Mouse (Mus musculus) ES-E14 (cell line): ENCODE results near the gene Foxp4.

ENCODE experiments used
- HCFC1 ChIP-seq: IDR thresholded peaks from 2 replicates; pipeline ENCODE4 v1.6.1; 2012; ENCODE audit warnings: low read length, inconsistent platforms, borderline replicate concordance; ENCODE audit not compliant: insufficient read depth
- MAFK ChIP-seq: IDR thresholded peaks from 2 replicates; pipeline ENCODE4 v1.6.1; 2014; ENCODE audit warnings: mild to moderate bottlenecking, low read depth, low read length, inconsistent platforms; ENCODE audit not compliant: insufficient read depth
- ZC3H11A ChIP-seq: IDR thresholded peaks from 2 replicates; pipeline ENCODE4 v1.6.1; 2012; ENCODE audit warnings: low read depth, mild to moderate bottlenecking, inconsistent platforms, low read length, borderline replicate concordance
- ZNF384 ChIP-seq: IDR thresholded peaks from 2 replicates; pipeline ENCODE4 v1.6.1; 2012; ENCODE audit warnings: low read depth, low read length, inconsistent platforms

GRCm38 (mm10) chr17:47833628-47834481 is 90.6 kb downstream of the Foxp4 start:
- TF ChIP-seq ZNF384, result no peak
- no peak for TF ChIP-seq HCFC1
- TF ChIP-seq MAFK, result no peak
- TF ChIP-seq ZC3H11A, result no peak
